Mouse (Mus musculus) kidney, adult 2 months (tissue): ENCODE data around the gene Cyth3.

Source experiments
- CTCF ChIP-seq: fragments of 200-500 bp; conservative IDR thresholded peaks from 2 replicates; pipeline ENCODE4 v1.5.1; 2011; ENCODE audit warnings: low read depth, mild to moderate bottlenecking, control low read depth, low read length, moderate library complexity, mixed read lengths; ENCODE audit not compliant: insufficient read depth, insufficient read length
- POLR2A ChIP-seq: fragments of 200-500 bp; IDR thresholded peaks from one replicate; pipeline ENCODE4 v1.6.1; 2011; ENCODE audit warnings: low read depth, low read length, control low read depth

DNA sequence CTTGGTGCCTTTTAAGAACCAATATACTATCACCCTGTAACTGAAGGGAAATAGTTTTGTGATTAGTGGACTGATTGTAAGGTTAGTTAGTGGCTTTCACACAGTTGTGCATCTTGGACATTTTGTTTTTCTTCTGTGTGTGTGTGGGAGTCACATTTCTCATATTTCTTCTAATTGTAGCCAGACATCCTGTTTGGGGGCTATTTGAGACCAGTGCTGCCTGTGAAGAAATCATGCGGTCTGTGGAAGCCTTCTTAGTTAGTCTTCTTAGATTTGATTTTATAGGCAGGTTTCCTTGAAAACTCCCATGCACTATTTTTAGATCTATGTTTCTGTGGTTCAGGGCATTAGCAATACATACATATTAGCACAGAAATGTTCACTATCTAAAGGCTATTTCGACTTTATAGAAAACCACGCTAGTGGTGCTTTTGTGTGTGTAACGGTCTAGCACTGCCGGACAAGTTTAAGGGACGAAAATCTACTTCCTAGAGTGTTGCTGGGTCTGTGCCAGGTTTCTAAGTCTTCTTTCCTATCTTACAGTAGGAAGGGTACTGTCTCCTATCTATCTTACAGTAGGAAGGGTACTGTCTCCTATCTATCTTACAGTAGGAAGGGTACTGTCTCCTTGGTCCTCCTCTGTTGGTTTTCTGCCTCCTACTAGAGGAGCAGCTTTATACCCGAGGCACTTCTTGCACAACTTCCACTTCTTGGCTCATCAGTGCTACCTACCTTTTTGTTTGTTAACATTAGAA is 16.4 kb downstream of the Cyth3 start:
- TF ChIP-seq CTCF (no peak), POLR2A (no peak)
